Mouse (Mus musculus): ENCODE data around the gene Elovl2. TPM values are rescaled to one million over a fixed set of nuclear protein-coding genes. Genes with fewer than 3 reads are reported as not detected.
"Not testable (repeated sequence)": the region's sequence is repeated elsewhere in the genome, so short reads cannot be mapped to it uniquely, and the experiment has no call there.

Gene Elovl2
- under 1 TPM in 2 of 4 experiments, not detected in 2; 0.09 to 0.14 TPM for total RNA-seq (2022)

DNA sequence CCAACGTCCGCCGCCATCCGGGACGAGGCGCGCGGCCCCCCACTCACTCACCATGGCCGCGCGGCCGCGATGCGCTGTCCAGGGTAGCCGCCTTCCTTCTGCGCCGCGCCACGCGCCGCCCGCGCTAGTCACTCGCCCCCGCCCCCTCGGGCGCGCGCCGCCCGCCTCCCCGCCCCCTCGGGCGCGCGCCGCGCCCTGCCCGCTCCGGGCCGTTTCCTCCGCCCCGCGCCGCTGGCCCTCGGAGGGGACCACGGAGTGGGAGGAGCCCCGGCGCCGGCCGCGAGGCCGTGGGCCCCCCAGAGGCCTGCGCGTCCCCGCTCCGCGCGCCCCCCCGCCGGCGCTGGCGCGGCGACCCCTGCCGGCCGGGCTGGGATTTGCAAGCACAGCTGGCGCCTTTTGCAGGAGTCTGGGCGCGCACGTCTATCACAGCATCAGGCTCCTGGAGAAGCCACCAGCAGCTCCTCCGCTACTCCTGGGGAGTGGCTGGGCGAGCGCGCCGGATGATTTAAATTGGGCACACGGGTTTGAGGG, at the start of gene Elovl2:
Gene Elovl2, minus strand, starts transcription at position 102 of the 531 bp plus-strand sequence.
- DNase-seq (ENCODE audit: low spot score), result peak; percentile 21

DNA sequence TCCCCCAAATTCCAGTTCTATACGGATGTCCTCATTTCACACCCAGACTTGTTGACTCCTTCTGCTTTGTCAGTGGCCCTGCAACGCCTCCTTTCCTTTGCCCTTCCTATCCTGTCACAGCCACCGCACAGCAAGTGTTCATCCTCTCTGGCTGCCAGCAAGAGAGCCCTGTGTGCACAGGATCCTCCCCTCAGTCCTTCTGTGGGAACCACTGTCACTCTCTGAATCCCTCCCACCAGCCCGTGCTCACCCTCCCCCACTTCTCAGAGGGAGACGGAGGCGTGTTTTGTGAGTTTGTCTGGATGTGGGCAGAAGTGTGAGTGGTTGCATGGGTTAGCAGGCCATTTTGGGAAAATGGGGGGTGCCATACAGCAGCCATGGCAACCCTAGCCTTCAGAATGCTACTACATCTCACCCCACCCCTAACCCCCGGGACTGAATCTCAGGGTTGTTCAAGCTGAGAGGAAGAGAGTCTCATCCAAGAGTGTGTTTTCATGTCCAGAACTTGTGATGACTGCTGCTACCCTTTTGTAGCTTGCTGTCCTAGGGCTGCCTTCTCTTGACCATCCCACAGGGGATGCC, 47.7 kb upstream of the Elovl2 start:
- no peak for DNase-seq (ENCODE audit: low spot score)

DNA sequence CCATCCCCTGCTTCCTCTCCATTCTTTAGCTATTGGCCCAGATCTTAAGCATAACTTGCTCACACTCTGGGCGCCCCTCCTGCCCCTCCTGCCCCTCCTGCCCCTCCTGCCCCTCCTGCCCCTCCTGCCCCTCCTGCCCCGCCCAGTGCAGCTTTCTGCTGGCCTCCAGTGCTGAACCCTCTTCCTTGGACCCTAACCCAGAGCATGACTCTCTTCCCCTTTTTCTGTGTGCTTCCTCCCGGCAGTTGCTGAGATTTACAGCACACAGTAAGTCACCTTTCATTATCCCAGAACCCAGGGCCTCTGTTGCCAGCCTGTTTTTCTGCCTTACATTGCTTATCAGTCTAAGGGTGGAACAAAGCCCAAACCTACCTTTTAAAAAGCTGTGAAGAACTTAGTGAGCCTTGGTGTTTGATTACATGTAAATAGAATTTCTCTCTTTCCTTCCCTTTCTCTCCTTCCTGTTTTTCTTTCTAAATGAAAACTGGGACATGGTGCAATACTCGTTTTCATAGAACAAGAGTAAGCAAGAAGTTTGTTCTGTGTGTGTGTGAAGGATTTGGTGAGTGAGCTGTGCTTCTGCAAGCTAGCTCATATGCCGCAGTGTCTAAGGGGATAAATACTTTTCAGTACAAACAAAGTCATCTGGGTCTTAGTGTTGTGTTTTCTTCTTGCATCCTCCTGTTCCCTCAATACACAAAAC, 43.2 kb upstream of the Elovl2 start:
- no peak for DNase-seq (ENCODE audit: low spot score)

DNA sequence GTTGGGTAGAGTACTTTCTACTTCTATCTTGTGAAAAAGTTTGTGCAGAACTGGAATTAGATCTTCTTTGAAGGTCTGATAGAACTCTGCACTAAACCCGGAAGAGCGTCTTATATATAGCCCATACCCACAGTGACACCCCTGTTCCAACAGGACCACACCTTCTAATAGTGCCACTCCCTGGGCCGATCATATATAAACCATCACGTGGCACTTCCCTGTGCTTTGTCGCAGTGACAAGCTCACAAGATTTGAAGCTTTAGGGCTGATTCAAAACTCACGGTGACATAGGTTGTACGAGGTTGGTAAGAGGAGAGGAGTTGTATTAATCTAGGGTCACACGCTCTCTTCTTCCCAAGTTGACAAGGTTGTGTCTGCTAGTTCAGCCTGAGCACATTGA, 41.4 kb upstream of the Elovl2 start:
- not testable (repeated sequence) for DNase-seq (ENCODE audit: low spot score)

DNA sequence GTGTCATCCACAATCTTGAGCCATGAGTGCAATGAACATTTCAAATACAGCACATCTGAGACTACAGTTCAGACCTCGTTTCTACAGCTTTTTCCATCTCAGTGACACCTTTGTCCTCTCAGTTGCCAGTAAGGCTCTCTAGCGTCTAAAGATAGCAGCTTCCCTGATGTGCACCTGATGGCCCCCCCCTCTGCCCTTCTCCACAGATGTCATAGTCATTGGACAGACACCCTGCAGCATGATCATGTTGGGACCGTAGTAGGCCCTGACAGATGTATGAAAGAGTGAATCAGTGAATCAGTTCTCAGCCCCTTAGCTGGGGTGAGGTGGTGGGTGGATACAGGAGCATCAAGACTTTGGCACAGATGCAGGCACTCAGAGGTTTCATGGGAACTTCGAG, 37.6 kb upstream of the Elovl2 start:
- no peak for DNase-seq (ENCODE audit: low spot score)

DNA sequence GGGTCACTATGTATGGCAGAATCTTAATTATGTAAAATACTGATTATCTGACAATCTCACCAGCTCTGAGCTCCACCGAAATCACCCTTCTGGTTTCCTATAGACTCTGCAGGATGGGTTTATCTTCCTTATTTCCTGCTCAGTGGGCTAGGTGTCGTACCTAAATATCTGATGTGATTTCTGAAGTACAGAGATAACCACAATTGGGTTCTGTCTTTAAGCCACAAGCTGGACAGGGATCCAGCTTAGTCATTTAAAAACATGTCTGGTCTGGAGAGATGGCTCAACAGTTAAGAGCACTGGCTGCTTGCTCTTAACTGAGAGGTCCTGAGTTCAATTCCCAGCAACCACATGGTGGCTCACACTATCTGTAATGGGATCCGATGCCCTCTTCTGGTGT, 36.8 kb upstream of the Elovl2 start:
- no peak for DNase-seq (ENCODE audit: low spot score)

DNA sequence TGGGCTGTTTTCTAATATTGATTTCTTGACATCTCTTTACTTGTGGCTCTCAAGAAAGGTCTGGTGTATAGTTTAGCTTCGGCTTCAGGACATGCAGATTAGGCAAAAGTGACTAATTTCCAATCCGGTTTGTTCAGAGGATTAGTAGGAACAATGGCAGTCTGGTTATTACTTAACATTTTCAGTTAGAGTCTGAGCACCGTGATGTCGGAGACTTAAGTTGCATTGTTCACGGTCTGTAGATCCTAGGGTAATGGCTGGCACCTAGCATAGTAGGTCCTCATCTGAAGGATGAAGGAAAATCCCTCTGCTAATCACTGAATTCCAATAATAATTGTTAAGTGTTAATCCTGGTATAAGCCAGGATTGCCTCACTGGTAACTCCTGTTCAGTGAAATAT, 35.9 kb upstream of the Elovl2 start:
- DNase-seq (ENCODE audit: low spot score), result no peak

DNA sequence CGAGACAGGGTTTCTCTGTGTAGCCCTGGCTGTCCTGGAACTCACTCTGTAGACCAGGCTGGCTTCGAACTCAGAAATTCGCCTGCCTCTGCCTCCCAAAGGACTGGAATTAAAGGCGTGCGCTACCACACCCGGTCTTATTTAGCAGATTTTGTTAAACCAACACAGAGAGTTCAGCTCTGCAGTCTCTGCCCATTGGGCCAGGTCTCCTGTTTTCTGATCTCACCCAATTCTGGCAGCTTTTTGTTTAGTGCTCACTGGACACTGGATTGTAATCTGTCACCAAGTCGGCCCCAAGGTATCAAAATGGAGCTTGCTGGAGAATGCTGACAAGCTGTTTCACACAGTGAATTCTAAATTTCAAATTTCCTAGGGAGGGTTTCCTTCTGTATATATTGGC, 32.5 kb upstream of the Elovl2 start:
- no peak for DNase-seq (ENCODE audit: low spot score)

DNA sequence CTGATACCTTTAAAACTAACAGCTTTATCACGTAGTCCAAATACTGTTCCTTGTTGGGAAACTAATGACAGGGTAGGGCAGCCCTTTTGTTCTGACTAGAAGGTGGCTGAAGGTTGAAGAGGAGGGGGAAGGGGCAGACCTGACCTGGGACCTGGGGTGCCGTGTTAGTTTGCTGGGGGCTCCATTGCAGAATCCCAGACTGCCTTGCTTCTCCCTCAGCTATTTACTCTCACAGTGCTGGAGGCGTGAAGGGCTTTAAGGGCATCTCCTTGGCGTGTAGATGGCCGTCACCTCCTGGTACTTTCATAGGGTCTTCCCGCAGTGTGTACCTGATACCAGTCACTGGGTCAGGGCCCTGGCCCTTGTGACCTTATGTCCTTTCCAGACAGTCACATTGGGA, 31.9 kb upstream of the Elovl2 start:
- no peak for DNase-seq (ENCODE audit: low spot score)

DNA sequence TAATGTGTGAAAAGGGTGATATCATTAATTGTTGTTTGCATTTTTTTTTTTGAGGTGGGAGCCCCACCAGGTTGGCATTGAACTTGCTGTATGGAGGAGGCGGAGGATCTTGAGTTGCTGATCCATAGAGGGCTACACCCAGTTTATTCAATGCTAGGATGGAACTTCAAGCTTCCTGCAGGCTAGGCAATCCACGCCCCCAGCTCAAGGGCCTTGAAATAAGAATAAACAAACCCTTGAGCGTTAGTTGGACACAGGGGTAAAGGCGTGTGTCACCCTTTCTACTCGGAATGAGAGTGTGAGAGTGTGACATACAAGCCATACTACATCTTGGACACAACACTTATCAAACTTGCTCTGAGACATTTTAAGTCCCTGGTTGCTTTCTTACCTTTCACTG, 31.5 kb upstream of the Elovl2 start:
- DNase-seq (ENCODE audit: low spot score), result no peak

DNA sequence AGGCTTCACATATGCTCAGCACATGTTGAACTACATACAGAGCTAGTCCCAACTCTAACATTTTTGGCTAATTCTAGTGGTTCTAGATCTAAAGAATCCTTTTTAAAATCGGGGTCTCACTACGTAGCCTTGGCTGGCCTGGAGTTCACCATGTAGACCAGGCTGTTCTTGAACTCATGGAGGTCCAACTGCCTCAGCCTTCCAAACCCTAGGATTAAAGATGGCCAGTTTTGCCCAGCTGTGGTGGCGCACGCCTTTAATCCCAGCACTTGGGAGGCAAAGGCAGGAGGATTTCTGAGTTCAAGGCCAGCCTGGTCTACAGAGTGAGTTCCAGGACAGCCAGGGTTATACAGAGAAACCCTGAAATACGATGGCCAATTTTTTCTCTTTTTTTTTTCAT, 31.0 kb upstream of the Elovl2 start:
- not testable (repeated sequence) for DNase-seq (ENCODE audit: low spot score)

DNA sequence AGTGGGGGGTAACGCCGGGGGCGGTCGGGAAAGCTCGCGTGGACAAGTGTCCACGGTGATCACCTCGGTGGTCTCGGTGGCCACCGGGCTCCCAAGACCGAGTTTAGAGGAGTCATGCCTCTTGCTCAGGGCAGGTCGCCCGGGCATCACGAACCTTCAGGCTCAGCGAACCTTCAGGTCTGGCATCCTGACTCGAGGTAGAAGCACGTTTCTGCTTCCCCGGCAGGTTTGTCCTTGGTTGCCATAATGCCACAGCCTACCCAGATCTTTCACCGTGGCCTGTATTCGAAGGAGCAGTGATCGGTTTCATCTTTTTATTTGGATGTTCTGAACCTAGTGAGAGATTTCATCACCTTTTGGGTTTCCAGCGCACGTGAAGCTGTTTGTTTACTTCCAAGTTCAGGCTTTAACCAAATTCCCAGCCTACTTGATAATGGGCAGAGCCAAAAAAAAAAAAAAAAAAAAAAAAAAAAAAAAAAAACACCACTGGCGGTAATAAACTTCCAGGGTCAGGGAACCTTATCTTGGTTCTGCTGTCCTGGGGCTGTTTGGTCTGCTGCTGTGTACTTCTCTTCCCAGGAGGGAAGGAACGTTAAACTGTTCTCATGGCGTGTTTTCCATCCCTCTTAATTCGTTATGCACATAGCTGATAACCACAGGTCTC, 30.2 kb upstream of the Elovl2 start:
- no peak for DNase-seq (ENCODE audit: low spot score)

DNA sequence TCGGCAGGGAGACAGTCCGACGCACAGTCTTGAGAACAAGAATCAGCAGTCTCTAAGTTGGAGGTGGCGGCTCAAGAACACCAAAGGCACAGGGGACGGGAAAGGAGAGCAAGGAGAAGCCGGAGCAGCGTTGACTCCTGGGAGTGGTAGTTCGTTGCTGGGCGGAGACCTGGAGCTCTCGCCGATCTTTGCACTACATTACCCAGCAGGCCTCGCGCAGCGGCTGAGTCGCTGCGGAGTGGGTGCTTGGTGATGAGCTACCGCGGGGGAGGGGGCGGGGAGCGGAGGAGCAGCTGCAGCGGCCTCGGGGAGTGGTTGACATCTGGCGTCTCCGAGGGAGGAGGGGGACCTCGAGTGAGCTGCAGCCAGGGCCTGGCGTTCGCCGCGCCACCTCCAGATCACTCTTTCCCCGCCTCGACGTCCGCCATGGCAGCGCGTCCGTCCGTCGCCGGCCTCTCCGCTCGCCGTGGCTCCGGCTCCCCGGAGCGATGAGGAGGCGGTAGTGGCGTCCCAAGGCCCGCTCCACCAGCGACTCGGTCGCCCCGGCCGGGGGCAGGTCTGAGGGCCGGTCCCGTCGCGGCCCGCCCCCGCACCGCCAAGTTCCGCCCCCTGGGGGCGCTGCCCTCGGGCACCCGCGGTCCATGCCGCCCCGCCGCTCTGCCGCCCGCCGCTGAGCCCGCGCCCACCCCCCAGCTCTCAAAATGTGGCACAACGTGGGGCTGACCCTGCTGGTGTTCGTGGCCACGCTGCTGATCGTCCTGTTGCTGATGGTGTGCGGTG, 29.5 kb upstream of the Elovl2 start, which contains the start of gene Smim13:
Gene Smim13, plus strand, starts transcription at position 307 of the 780 bp plus-strand sequence.
- DNase-seq (ENCODE audit: low spot score), result peak; percentile 93

DNA sequence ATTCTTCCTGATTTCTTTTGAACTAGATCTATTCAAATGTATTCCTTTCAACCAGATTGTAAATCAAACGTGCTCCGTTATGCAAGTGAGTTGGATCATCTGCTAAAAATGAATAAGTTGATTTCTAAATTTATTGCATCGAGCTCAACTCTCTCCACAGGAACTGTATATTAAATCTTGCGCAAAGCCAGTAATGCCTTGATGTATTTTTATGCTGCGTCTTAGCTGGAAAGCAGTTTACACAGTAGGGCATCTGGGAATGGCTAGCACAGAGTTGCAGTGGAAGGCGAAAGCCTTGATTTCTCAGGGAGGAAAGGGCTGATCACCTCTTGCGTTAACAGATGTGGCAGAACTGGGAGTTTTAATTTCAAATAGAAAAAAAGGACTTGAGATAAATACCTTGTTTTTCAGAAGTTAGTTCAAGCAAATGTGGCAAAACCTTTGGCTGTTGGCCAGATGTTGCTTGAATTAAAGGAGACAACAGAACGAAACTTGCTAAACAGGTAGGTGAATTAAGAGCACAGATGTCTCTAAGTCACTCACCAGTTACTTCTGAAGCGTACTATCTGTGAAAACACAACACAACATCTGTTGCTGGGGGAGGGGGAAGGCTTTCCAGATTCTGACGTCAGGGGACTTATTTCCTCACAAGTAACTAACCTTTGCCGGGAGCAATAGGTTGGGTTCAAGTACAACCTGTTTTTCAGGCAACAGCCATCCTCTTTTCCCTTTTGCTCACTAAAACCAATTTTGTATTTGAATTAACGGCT, 28.7 kb upstream of the Elovl2 start:
- no peak for DNase-seq (ENCODE audit: low spot score)

DNA sequence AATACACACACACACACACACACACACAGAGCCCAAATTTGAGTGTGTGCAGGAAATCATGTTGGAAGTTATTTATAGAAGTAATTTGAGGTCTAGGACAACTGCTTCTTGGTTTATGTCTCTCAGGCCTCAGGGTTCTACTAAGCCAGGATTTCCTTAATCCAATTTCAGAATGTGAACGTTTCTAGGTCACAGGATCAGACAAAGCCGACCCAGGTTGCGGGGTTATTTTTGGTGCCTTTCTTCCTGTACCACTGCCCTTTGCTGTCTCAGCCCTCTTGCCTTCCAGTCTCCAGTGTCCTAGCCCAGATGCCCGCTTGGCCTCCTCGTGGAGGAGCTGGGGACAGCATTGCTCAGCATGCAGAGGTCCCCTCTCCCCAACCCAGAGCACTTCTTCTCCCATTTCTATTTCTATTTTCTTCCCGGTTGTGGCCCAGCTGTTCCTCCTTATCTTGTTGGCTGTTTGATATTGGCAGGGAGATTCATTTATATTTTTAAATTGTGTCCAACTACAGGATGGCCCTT, 24.2 kb upstream of the Elovl2 start:
- DNase-seq (ENCODE audit: low spot score), result no peak

DNA sequence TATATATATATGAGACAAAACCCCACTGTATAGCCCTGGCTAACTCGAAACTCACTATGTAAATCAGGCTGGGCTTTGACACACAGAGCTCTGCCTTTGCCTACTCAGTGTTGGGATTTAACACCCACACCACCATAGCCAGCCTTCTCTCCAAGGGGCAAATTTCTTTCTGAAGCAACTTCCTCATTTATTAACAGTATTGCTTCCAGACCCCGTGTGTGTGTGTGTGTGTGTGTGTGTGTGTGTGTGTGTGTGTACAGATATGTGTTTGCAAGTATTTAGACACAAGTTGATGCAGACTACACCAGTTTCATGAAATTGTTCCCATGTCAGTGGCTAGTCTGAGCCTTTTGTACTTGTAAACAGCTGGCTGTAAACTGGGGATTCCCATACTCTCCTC, 21.4 kb upstream of the Elovl2 start:
- DNase-seq (ENCODE audit: low spot score), result no peak

DNA sequence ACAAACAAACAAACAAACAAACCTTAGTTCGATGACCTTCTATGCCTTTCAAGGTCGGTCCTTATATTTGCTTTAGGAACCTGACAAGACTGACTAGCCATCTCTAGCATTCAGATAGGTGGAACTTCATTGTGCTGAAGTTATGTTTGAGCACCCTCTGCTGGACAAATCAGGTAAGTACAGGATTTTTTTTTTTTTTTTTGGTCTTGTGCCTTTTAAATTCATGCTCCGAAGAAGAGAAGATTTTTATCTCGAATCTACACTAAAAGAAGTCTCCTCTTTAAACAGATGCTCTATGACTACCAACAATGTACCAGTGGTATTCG, 18.6 kb upstream of the Elovl2 start:
- peak; percentile 35 for DNase-seq (ENCODE audit: low spot score)

DNA sequence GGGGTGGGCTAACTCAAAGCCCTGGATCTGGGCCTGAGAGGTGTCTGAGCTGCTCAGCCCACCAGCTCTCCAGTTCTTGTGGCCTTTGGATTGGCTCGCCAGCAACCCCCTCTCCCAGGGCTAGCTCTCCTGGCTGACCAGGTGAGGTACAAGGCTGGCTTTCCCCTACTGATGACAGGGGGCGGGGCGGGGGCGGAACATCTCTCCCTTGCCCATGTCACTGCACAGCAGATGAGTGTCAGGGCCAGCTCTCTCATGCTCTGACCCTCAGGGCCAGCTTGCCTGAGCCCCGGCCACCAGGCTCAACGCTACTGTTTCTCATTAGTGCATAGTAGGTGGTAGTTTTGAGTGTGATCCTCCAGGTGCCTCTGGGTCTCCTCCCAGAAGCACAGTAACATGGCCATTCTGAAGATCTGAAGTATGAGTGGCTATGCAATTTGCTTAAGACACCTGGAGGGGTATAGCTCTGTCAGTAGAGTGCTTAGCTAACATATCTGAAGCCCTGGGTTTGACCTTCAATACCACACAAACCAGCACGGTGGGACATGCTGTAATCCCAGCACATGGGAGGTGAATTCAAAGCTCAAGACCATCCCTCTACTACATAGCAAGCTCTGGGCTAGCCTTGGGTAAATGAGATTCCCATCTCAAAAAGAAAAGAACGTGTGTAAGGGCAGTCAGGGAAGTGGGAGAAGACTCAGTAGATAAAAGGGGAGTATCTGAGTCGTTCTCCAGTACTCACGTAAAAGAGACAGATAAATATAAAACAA, 18.0 kb upstream of the Elovl2 start:
- no peak for DNase-seq (ENCODE audit: low spot score)

DNA sequence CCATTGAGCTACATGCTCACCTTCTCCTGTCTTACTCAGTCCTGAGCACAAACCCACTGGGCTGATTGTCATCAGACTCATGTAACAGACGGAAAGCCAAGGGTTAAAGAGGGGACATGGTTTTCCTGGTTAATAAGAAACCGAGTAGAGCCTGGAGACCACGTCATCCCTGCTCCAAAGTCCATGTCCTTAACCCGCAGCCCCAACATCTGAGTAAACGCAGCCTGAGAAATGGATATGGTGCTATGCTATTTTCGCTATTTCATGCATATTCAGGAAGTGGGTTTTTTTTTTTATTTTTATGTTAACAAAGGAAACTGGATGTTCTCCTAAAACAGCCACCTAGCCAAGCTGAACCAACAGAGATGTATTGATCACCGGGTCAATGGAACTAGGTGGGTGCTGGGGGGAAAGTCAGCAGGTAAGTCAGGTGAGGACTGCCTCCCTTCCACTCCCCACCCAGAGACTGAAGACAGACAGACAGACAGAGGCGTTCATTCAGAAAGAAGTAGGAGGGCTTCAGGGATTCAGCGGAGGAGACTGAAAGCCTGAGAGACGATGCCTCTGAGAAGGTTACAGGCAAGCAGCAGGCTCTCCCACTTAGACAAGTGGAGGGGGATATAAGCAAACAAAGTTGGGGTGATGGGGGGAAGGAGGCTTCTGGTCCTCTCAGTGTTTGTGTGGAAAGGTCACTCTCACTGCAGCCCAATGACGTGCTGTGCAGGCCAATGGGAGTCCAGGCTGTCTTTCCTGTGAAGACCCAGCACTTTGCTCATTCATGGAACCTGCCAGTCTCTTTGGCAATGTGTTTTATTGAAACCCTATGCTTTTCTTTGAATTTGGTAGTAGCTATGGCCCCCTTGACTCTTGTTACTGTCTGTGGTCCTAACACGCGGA, 15.9 kb upstream of the Elovl2 start:
- DNase-seq (ENCODE audit: low spot score), result no peak

Data from heart, adult 8-10 months (tissue).